Mouse (Mus musculus) hindbrain, embryonic 14.5 days (tissue): ENCODE data around the gene Mfsd6. TPM values are rescaled to one million over a fixed set of nuclear protein-coding genes. Genes with fewer than 3 reads are reported as not detected.

Experiments used
- ATAC-seq: fragments of 200-750 bp; cut with Nextera tagmentation; 2 replicates; pipeline ENCODE4 v1.8.0; 2017; ENCODE audit warnings: moderate number of reproducible peaks, mild to moderate bottlenecking, moderate TSS enrichment, moderate library complexity; ENCODE audit not compliant: low FRiP score
- DNase-seq: peaks from one replicate; pipeline ENCODE4 v3.0.0-alpha.2; 2015; ENCODE audit warnings: low spot score
- H3K27ac ChIP-seq: fragments of 300-500 bp; sonication (generic); 2 replicates; pipeline ENCODE4 v1.5.1; 2014; ENCODE audit warnings: mild to moderate bottlenecking, moderate library complexity
- H3K27me3 ChIP-seq: fragments of 300-500 bp; sonication (generic); 2 replicates; pipeline ENCODE4 v1.6.1; 2014; ENCODE audit warnings: mild to moderate bottlenecking, low read length, mixed read lengths; ENCODE audit not compliant: control insufficient read depth, insufficient read depth
- H3K36me3 ChIP-seq: fragments of 300-500 bp; sonication (generic); replicated peaks from 2 replicates; pipeline ENCODE4 v1.6.1; 2014; ENCODE audit not compliant: control insufficient read depth, insufficient read depth
- H3K4me1 ChIP-seq: fragments of 300-500 bp; sonication (generic); replicated peaks from 2 replicates; pipeline ENCODE4 v1.6.1; 2014; ENCODE audit warnings: antibody characterized with exemption, low read length, mixed read lengths; ENCODE audit not compliant: control insufficient read depth, insufficient read depth
- H3K4me2 ChIP-seq: fragments of 300-500 bp; sonication (generic); replicated peaks from 2 replicates; pipeline ENCODE4 v1.6.1; 2014; ENCODE audit warnings: mild to moderate bottlenecking, moderate library complexity
- H3K4me3 ChIP-seq: fragments of 300-500 bp; sonication (generic); replicated peaks from 2 replicates; pipeline ENCODE4 v1.5.1; 2014; ENCODE audit warnings: mild to moderate bottlenecking, low read length
- H3K9ac ChIP-seq: fragments of 300-500 bp; sonication (generic); 2 replicates; pipeline ENCODE4 v1.6.1; 2014
- H3K9me3 ChIP-seq: fragments of 300-500 bp; sonication (generic); 2 replicates; pipeline ENCODE4 v1.6.1; 2016; ENCODE audit warnings: low read length; ENCODE audit not compliant: control insufficient read depth
- WGBS: fragments of 180-500 bp; shearing (Covaris S2); extraction: QIAGEN DNeasy Blood & Tissue Kit; methylation state at CpG from one replicate; pipeline ENCODE4 v1.1.7; 2014; 5-methylcytosine and 5-hydroxymethylcytosine counted together
- polyA plus RNA-seq: library from polyadenylated mRNA; unstranded; fragments of >200 nt; fragmentation: Nextera tagmentation; extraction: Ambion mirVana; gene quantifications from 2 replicates; pipeline ENCODE4 v1.2.1, GENCODE M21; 2014

Gene Mfsd6
- polyA plus RNA-seq = 15.8 and 16.1 TPM in 2 replicates

DNA sequence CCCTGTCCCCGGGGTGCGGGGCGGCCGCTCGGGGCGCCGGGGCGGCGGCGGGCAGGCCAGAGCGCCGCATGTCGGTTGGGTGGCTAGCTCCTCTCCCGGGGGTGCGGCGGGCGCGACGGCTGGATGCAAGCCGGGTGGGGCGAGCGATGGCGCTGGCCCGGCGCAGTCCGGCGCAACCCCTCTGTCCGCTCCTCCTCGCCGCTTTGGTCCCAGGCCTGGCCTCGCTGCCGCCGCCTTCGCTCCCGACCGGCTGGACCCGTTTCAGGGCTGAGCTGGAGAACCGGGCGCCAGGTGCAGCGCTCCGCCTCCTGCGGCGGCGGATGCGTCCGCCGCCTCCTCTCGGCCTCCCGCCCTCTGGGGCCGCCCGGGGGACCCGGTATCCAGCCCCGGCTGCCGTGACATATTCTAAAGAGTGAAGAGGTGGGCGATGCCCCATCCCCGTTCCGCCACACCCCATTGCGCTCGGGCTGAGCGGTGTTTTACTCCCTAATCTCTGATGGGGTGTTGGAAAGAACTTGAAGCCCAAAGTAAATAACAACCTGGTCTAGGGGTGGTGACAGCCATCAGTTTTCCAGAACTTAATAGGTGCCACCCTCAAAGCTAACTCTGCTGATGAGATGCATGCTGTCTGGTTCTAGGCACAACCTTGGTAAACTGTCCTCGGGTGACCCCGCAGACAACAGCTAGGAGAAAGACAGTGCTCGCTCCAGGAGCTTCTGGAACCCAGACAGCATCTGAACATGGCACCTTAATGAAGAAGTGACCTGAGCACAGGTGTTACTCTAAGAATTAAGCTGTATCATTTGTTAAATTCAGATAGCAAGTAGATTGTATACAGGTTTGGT, at the start of gene Mfsd6:
Gene Mfsd6 (minus strand): TSS at position 407 of the 845 bp plus-strand sequence.
- Histone ChIP-seq H3K9me3 (no peaks in the 10 kb centered on the region), H3K9ac (peak within 1 kb of the TSS; percentile 98), H3K27ac (peak within 1 kb of the TSS; percentile 98), H3K36me3 (no peaks in the 10 kb centered on the region), H3K4me2 (peak within 1 kb of the TSS; percentile 86), H3K27me3 (no peaks in the 10 kb centered on the region), H3K4me3 (peak within 1 kb of the TSS; percentile 94), H3K4me1 (peaks cover 14% of the 10 kb centered on the region)
- WGBS = 2% methylated on average over 42 of the region's 63 CpGs
- peak; percentile 66; the same call in 1 of the 2 replicates for ATAC-seq
- DNase-seq = peak; percentile 45

DNA sequence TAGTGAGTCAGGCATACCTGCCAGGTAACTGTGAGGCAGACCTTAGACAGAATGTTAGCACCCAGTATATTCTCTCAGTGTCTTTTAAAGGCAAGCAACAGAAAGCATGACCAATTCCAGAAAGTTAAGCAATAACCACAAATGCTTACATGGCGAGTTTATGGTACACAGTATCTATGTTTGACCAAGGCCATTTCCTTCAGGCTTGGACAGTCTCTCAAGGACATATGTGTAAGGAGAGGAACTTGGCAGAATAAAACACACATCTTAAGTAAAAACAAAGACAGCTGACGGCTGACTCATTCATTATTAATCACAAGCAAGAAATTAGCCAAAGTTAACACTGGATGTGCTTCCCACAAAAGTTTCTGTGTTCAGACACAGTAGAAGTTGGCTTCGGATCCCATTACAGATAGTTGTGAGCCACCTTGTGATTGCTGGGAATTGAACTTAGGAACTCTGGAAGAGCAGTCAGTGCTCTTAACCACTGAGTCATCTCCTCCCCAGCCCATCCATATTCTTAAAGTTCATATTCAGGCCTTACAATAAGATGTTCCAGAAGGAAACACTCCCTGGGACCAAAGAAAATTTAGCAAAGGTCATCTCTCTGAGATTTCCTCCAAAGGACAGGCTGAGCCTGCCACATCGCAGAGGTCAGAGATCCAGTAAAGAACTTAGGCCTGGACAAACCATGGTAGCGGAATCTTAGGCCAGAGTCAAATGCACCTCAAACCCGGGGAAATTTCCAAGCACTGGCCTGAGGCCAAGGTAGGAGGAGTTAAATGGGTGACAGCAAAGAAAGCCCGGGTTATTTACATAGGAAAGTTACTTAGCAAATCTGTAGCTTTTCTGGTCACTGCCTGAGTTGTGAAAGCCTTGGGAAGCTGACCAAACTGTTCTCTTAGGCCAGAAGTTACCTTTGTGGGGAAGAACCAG, 38.2 kb upstream of the Mfsd6 start:
- ATAC-seq = no peak
- WGBS = 78% methylated on average over 7 of the region's 7 CpGs
- no peaks in the 10 kb centered on the region for H3K4me1 ChIP-seq
- no peaks in the 10 kb centered on the region for H3K9me3 ChIP-seq
- no peaks in the 10 kb centered on the region for H3K27me3 ChIP-seq
- H3K27ac ChIP-seq = no peak overlapping the region
- no peak for DNase-seq
- H3K36me3 ChIP-seq = no peaks in the 10 kb centered on the region
- no peak overlapping the region for H3K4me2 ChIP-seq
- H3K4me3 ChIP-seq = no peak overlapping the region
- H3K9ac ChIP-seq = no peak overlapping the region

GRCm38 (mm10) chr1:52763894-52764809, 36.9 kb upstream of the Mfsd6 start:
- Histone ChIP-seq H3K9me3 (no peaks in the 10 kb centered on the region), H3K4me3 (no peak overlapping the region), H3K4me2 (no peak overlapping the region), H3K4me1 (no peaks in the 10 kb centered on the region), H3K27me3 (no peaks in the 10 kb centered on the region), H3K36me3 (no peaks in the 10 kb centered on the region), H3K27ac (no peak overlapping the region), H3K9ac (no peak overlapping the region)
- ATAC-seq (no peak), DNase-seq (no peak)
- 73% methylated on average over 4 of the region's 4 CpGs for WGBS

- H3K4me1 ChIP-seq = no peaks in the 10 kb centered on the region; the same call in 1 of the 2 replicates
- H3K27ac ChIP-seq = no peak overlapping the region
- ATAC-seq (no peak), DNase-seq (no peak)
- no peaks in the 10 kb centered on the region for H3K9me3 ChIP-seq
- no peak overlapping the region for H3K4me2 ChIP-seq
- H3K36me3 ChIP-seq = no peaks in the 10 kb centered on the region
- H3K27me3 ChIP-seq = no peaks in the 10 kb centered on the region
- no peak overlapping the region for H3K4me3 ChIP-seq
- 46% methylated on average over 1 of the region's 1 CpGs for WGBS
- H3K9ac ChIP-seq = no peak overlapping the region
Observed at GRCm38 (mm10) chr1:52758174-52758573, 30.9 kb upstream of the Mfsd6 start.

DNA sequence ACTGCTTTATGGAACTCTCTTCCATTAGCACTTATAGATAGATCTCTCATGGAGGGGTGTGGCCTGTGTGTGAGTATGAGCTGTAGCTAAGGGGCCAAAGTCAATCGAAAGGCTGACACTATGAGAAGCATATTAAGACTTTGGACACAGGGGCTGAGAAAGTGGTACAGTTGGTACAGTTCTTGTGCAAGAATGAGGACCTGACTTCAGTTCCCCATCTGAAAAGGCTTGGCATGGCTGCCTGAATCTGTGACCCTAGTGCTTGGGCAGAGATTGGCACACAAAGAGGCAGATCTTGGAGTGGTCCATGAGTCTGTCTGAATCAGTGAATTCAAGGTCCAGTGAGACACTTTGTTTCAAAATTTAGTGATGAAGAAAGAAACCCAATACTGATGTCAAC, 27.1 kb upstream of the Mfsd6 start:
- Histone ChIP-seq H3K4me1 (no peaks in the 10 kb centered on the region; the same call in 1 of the 2 replicates), H3K4me2 (no peak overlapping the region), H3K4me3 (no peak overlapping the region), H3K27ac (no peak overlapping the region), H3K9ac (no peak overlapping the region), H3K27me3 (no peaks in the 10 kb centered on the region), H3K9me3 (no peaks in the 10 kb centered on the region), H3K36me3 (no peaks in the 10 kb centered on the region)
- WGBS = 100% methylated on average over 1 of the region's 1 CpGs
- no peak for DNase-seq
- no peak for ATAC-seq

DNA sequence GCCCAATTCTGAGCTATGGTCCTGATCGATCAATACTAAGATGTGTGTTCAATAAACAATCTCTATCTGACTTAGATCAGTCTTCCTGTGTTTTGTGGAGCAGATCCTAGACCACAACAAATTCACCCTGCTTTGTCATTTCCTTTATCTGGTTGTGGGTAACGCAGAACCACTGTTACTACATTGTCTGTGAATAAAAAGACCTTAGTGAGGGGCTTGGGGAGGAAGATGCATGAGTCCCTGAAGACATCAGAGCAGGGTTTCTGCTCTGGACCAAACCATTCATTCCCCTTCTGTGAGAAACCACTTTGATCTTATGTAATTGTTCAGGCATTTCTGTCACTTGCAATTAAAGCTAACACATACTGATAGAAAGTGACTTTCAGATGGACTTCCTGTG, 26.6 kb upstream of the Mfsd6 start:
- no peaks in the 10 kb centered on the region for H3K36me3 ChIP-seq
- H3K4me1 ChIP-seq = no peaks in the 10 kb centered on the region; the same call in 1 of the 2 replicates
- no peak overlapping the region for H3K4me3 ChIP-seq
- no peaks in the 10 kb centered on the region for H3K9me3 ChIP-seq
- H3K9ac ChIP-seq = no peak overlapping the region
- H3K27me3 ChIP-seq = no peaks in the 10 kb centered on the region
- H3K4me2 ChIP-seq = no peak overlapping the region
- DNase-seq (no peak), ATAC-seq (no peak)
- WGBS = 88% methylated on average over 2 of the region's 2 CpGs
- H3K27ac ChIP-seq = no peak overlapping the region

- Histone ChIP-seq H3K9me3 (no peaks in the 10 kb centered on the region), H3K4me1 (no peaks in the 10 kb centered on the region), H3K27me3 (no peaks in the 10 kb centered on the region), H3K27ac (no peak overlapping the region), H3K4me2 (no peak overlapping the region), H3K9ac (no peak overlapping the region), H3K4me3 (no peak overlapping the region), H3K36me3 (no peaks in the 10 kb centered on the region)
- WGBS = 73% methylated on average over 3 of the region's 3 CpGs
- ATAC-seq = no peak
- no peak for DNase-seq
Observed at GRCm38 (mm10) chr1:52752706-52753105, 25.4 kb upstream of the Mfsd6 start.

- Histone ChIP-seq H3K27me3 (no peaks in the 10 kb centered on the region), H3K36me3 (no peaks in the 10 kb centered on the region), H3K27ac (no peak overlapping the region), H3K4me2 (no peak overlapping the region), H3K4me1 (no peaks in the 10 kb centered on the region), H3K4me3 (no peak overlapping the region), H3K9ac (no peak overlapping the region), H3K9me3 (no peaks in the 10 kb centered on the region)
- 86% methylated on average over 1 of the region's 1 CpGs for WGBS
- ATAC-seq = no peak
- no peak for DNase-seq
Observed at GRCm38 (mm10) chr1:52751634-52752033, 24.4 kb upstream of the Mfsd6 start.
